Mouse (Mus musculus) heart, adult 18-20 months (tissue): ENCODE results near the gene Chd1. TPM values are rescaled to one million over a fixed set of nuclear protein-coding genes. Genes with fewer than 3 reads are reported as not detected.

Experiments used
- DNase-seq, 2 experiments: peaks; one replicate each; pipeline ENCODE4 v3.0.0; 2021 to 2022; ENCODE audit warnings: mixed read lengths in 1 of 2
- total RNA-seq, 2 experiments: library from RNA; stranded (reverse); gene quantifications; 2 replicates each; pipeline ENCODE4 v1.2.3; 2021

Chd1 gene
- total RNA-seq, 2 experiments from 2014 or later = 19.5 to 20.0 TPM

GRCm38 (mm10) chr17:15808468-15809374 is 104.0 kb downstream of the Chd1 start:
- DNase-seq = peak; percentile 37 to 38

- peak in 1 of 2 experiments; percentile 9 for DNase-seq
These were observed 105.2 kb downstream of the Chd1 start for GRCm38 (mm10) chr17:15809949-15810348.

DNA sequence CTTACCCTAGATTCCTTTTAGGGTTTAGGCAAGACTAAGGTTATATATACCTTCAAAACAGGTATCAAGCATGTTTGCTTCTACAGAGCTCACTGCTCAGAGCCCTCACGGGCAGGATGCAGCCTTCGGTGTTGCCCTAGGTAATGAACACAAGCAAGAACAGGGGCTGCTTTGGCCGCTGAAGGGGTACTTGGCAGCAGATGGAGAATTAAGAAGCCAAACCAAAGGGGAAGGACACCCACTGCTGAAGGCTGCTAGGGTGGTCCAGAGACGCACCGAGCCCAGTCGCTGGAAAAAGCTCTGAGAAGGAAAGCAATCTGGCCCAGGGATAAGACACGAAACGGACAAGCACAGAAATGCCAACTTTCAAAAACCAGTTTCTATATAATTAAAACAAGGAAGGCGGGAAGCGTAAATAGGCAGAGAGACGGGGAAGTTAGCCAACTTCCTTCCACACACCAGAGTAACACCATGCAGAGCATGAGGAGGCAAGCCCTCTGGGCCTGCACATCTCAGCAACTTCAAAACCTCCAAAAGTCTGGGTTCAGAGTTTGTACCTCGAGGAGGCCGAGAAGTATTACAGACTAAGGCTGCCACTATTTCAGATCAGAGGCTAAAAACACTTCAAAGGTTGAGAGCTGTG is 107.5 kb downstream of the Chd1 start:
- DNase-seq = peak in 1 of 2 experiments; percentile 22

DNA sequence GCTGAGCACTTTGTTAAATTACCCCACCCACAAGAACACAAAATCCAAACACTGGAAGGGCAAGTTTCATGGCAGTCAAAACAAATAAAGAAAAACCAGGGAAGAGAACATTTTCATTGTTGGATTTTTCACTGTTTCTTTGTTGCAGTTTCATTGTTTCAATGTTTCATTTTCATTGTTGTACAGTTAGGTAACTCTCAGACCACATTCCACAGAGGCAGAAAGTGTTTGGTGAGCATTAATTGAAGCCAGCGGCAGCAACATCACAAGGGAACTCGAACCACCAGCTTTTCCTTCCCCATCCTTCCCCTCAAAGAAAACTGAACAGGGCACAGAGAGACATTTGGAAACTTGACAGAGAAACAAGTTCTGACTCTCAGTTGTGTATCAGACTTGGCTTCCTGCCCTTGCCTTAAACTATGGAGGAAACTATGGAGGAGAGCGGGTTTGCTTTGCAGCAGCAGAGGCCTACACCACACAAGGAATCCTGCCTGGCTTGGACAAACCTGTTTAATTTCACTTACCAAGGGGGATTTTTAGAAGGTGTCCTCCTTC is 109.0 kb downstream of the Chd1 start:
- peak; percentile 36 to 43 for DNase-seq

- no peak for DNase-seq
These were observed 110.7 kb downstream of the Chd1 start for GRCm38 (mm10) chr17:15815312-15816018.

DNA sequence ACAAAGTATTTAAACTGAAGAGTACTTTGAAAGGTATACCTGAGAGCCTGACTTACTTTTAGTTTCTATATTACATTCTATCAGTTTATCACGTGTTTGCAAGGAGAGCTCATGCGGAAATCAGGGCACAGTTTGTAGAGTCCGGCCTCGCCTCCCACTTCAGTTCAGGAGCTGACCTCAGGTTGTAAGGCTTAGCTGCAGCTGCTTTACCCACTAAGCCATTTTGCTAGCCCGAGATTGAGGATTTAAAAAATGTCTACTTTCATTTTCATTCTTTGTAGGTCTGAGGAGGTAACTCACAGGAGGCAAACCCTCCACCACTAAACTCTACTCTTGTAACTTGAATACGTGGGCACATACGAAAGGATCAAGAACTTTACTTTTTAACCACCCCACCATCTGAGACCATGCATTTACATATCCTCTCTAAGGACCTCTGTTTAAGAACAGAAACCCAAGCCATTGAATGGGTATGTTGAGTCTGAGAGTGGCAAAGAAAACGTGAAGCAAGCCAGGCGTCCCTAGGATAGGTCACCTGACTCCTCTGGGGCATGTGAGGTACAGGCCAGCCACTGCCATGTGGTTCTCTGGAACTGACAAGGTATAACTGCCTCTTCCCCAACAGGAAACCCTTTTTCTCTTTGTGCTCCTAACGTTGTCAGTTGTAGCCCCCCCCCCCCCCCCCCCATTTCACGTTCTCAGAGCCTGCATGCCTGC is 111.8 kb downstream of the Chd1 start:
- no peak for DNase-seq

DNA sequence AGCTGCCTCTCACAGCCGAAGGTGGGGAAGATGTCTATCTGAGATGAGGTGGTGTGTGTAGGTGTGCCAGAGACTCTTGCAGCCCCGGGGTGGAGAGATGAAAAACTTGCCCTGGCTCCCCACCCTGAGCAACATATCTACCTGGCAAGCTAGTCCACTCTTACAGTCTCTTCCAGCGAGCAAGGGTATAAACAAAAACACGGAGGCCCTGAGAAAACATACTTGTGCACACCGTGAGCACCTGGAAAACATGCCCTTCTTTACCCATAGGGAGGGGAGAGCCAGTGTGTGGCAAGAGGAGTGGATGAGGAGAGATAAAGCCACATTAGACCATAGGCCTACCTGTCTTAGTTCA is 112.3 kb downstream of the Chd1 start:
- no peak for DNase-seq

DNA sequence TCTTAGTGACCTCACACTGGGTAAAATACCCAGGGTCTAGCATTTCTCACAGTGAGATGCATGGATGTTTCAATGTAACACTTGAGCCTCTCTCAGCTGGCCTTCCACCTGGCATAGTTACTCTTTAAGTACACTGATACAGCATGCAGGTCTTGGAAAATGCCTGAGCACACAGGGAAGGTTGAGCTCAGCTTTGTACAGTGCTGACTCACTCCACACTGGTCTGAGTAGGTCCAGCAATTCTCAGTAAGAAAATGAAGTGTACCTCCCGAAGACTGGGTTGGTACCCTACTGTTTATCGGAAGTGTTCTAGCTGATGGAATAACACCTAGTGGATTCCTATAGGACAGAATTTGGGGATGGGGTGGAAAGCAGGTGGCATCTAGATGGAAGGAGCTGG is 112.9 kb downstream of the Chd1 start:
- DNase-seq = no peak

DNA sequence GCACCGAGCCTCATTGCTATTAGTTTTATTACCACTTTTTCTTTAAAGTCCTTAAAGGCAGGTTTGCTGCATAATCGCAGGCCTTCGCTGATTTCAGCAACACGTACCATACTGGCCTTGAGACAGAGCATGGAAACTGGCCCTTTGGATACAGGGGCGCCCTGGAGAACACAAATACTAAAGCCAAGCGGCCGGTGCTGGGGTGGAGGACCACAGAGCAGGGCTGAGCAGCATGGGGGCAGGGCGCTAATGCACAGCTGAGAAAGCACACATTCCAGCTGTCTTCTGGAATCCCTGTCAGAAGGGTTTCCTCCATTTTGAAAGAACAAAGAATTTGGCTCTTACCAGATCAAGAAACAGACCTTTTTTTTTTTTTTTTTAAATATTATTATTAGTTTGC is 113.6 kb downstream of the Chd1 start:
- no peak for DNase-seq

DNA sequence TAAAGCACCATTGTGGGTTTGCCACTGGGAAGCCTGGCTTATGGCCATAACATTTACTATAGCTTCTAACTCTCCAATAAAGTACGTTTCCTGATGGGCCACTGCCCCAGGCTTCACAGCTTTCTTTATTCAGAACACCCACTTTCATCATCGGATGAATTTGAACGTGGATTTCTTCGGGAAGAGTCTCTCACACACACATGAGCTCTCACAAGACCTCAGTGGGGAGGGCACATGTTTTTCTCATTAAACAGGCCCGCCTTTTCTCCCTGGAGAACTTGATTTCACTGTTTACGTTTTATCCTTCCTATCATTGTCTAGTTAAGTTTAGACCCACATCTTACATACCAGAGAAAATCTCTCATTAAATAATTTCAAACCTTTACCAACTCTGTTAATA is 115.4 kb downstream of the Chd1 start:
- DNase-seq = peak; percentile 35 to 58

DNA sequence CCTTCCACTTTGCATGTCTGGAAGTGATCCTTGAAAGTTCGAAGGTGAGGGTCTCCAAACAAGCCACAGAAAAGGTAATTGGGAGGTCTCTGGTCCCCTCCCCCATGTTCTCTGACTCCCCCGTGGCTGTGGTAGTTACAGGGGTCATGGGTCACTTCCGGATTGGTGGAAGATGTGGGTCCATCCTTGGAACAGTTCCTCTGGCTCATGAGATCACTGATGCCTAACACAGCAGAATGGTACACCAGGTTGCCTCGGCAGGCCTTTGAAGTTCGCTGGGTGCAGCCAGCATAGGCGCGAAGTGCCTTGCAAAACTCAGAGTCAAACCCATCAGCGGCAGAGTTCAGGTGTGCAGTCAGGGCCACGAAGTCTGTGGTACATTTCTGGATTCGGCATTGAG is 116.0 kb downstream of the Chd1 start:
- peak in 1 of 2 experiments; percentile 11 for DNase-seq

DNA sequence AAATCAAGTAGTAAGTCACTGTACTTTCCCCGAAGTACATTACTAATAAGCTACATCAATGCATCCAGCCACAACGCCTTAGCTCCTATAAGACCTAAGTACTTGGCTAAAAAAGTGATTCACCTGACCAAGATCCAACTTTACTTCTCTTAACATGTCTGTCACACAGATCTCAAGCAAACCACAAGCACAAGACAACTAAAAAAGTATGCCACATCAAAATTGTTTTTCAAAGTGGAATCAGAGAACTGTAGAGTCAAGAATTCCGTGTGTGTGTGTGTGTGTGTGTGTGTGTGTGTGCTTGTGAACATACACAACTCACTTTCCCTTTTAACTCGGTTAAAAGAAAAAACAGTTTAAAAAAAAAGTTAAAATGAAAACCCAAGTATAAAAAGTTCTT is 116.9 kb downstream of the Chd1 start:
- no peak for DNase-seq

Other genes with a start within 250 kb of the Chd1 start
- 100 to 1,000 TPM; 128 to 135 TPM for gene Psmb1, start 205.2 kb upstream of the Chd1 start, total RNA-seq
- 10 to 100 TPM; 10.2 to 11.2 TPM for gene Tbp, start 205.1 kb upstream of the Chd1 start, total RNA-seq
- gene Pdcd2, start 177.7 kb upstream of the Chd1 start, total RNA-seq = 10 to 100 TPM; 16.6 to 20.5 TPM
- gene Prdm9, start 140.6 kb upstream of the Chd1 start, total RNA-seq = 1 to 10 TPM; 1.6 to 1.9 TPM
- gene Rgmb, start 126.1 kb downstream of the Chd1 start, total RNA-seq = 10 to 100 TPM; 21.3 to 26.4 TPM